Comparison of ENCODE assay signal across 9 mouse cellular contexts in the genomic region with DNA sequence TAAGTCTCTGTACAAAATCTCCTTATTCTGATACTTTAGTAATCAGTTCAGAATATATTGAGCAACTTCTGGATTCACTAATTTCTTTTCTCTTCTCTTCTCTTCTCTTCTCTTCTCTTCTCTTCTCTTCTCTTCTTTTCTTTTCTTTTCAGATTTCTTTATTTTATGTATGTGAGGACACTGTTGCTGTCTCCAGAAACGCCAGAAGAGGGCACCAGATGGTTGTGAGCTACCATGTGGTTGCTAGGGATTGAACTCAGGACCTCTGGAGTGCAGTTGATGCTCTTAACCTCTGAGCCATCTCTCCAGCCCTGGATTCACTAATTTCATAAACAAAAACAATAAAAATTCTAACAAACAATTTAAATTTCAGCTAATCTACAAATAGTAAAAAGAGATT. TPM values are rescaled to one million over a fixed set of nuclear protein-coding genes. Genes with fewer than 3 reads are reported as not detected.
DNase-seq lines count a peak whose midpoint lies in the region; ATAC-seq and TF ChIP-seq lines count a peak whose summit lies in the region.
"Had no signal": no experiment of that assay in that cellular context is flagged by ENCODE, and none has a peak within 500 bp of the region (broad histone marks: within the 10 kb centered on the region; RNA-seq: fewer than 3 reads in every experiment).

No protein-coding gene starts in this region.

- H3K27me3 ChIP-seq in hindbrain, embryonic 10.5 days (ENCODE audit: insufficient read depth, poor library complexity, severe bottlenecking) = no peaks in the 10 kb centered on the region
- no peaks in the 10 kb centered on the region for H3K27me3 ChIP-seq in hindbrain, embryonic 13.5 days
- no peaks in the 10 kb centered on the region for H3K27me3 ChIP-seq in forebrain, embryonic 11.5 days (ENCODE audit: control insufficient read depth, insufficient read depth, low read length)

- 3% methylated on average over 1 of the region's 1 CpGs for WGBS in hindbrain, embryonic 10.5 days
- 3% methylated on average over 1 of the region's 1 CpGs for WGBS in hindbrain, embryonic 13.5 days
- WGBS in forebrain, embryonic 11.5 days = 0% methylated on average over 1 of the region's 1 CpGs

- H3K4me2 ChIP-seq in hindbrain, embryonic 13.5 days = no peak overlapping the region
- H3K4me2 ChIP-seq in forebrain, embryonic 11.5 days (ENCODE audit: low read depth, low read length, severe bottlenecking) = no peak overlapping the region

- H3K4me3 ChIP-seq in hindbrain, embryonic 10.5 days = no peak overlapping the region
- H3K4me3 ChIP-seq in hindbrain, embryonic 13.5 days = no peak overlapping the region
- H3K4me3 ChIP-seq in ES-E14 (ENCODE audit: insufficient read depth in 1 of 2, low read depth in 1 of 2, low read length in 2 of 2, poor library complexity in 1 of 2, severe bottlenecking in 1 of 2) = no peak overlapping the region
- H3K4me3 ChIP-seq in layer of hippocampus, adult 2 months = no peak overlapping the region
- H3K4me3 ChIP-seq in forebrain, embryonic 11.5 days (ENCODE audit: low read depth, low read length) = no peak overlapping the region

- peak; percentile 30 for DNase-seq in hindbrain, embryonic 10.5 days (ENCODE audit: low spot score)
- DNase-seq in A20 (ENCODE audit: low read depth, low spot score) = peak; percentile 38
- peak; percentile 25 for DNase-seq in ES-E14 (ENCODE audit: low read depth, low spot score)
- DNase-seq in cerebellum, postnatal 25 days = peak; percentile 41 to 72
- peak; percentile 36 to 72 for DNase-seq in layer of hippocampus, adult 2 months (ENCODE audit: low spot score in 2 of 2)
- DNase-seq in retina, postnatal 1 day = peak; percentile 38
- no peak for DNase-seq in forebrain, embryonic 11.5 days (ENCODE audit: low spot score)

- in situ Hi-C loops in ES-E14 (cut with MboI; ENCODE audit: low sequenced_read_pairs in 2 of 2, unreplicated experiment in 2 of 2) = no loop called here

- TF ChIP-seq CTCF in layer of hippocampus, adult 2 months (conservative IDR thresholded peaks at IDR 0.05) = peak; percentile 86

- no peak for ATAC-seq in hindbrain, embryonic 13.5 days (ENCODE audit: low FRiP score)
- no peak for ATAC-seq in forebrain, embryonic 11.5 days (replicated peaks; ENCODE audit: low FRiP score)

- H3K9ac ChIP-seq in hindbrain, embryonic 13.5 days = no peak overlapping the region
- H3K9ac ChIP-seq in ES-E14 (ENCODE audit: insufficient read depth, low read depth, low read length, poor library complexity, severe bottlenecking) = no peak overlapping the region
- no peak overlapping the region for H3K9ac ChIP-seq in forebrain, embryonic 11.5 days (ENCODE audit: low read length)

- H3K27ac ChIP-seq in hindbrain, embryonic 10.5 days = no peak overlapping the region
- no peak overlapping the region for H3K27ac ChIP-seq in hindbrain, embryonic 13.5 days
- H3K27ac ChIP-seq in ES-E14 (ENCODE audit: insufficient read depth, low read depth, low read length, poor library complexity, severe bottlenecking) = no peak overlapping the region
- no peak overlapping the region for H3K27ac ChIP-seq in layer of hippocampus, adult 2 months
- no peak overlapping the region for H3K27ac ChIP-seq in forebrain, embryonic 11.5 days (ENCODE audit: low read depth, low read length)

- H3K4me1 ChIP-seq in hindbrain, embryonic 10.5 days (replicated peaks) = no peaks in the 10 kb centered on the region
- H3K4me1 ChIP-seq in hindbrain, embryonic 13.5 days (replicated peaks) = no peaks in the 10 kb centered on the region
- no peaks in the 10 kb centered on the region for H3K4me1 ChIP-seq in ES-E14 (ENCODE audit: control insufficient read depth in 2 of 2, insufficient read depth in 2 of 2, low read length in 2 of 2, poor library complexity in 1 of 2)
- H3K4me1 ChIP-seq in forebrain, embryonic 11.5 days (replicated peaks; ENCODE audit: control insufficient read depth, insufficient read depth, low read length) = no peaks in the 10 kb centered on the region

- H3K36me3 ChIP-seq in hindbrain, embryonic 10.5 days = no peaks in the 10 kb centered on the region
- H3K36me3 ChIP-seq in hindbrain, embryonic 13.5 days = no peaks in the 10 kb centered on the region
- no peaks in the 10 kb centered on the region for H3K36me3 ChIP-seq in ES-E14 (ENCODE audit: control insufficient read depth, insufficient read depth, low read length, poor library complexity, severe bottlenecking)
- no peaks in the 10 kb centered on the region for H3K36me3 ChIP-seq in forebrain, embryonic 11.5 days (ENCODE audit: control insufficient read depth, insufficient read depth, low read length)

- H3K9me3 ChIP-seq in hindbrain, embryonic 10.5 days = no peaks in the 10 kb centered on the region
- H3K9me3 ChIP-seq in hindbrain, embryonic 13.5 days = no peaks in the 10 kb centered on the region
- no peaks in the 10 kb centered on the region for H3K9me3 ChIP-seq in ES-E14 (ENCODE audit: control insufficient read depth, insufficient read depth, low read depth, low read length)
- no peaks in the 10 kb centered on the region for H3K9me3 ChIP-seq in forebrain, embryonic 11.5 days (ENCODE audit: control insufficient read depth, low read length)

TF ChIP-seq in ES-E14, 5 proteins besides CTCF, POLR2A, EP300 and RAD21:
- no peak for TF ChIP-seq MAFK (IDR thresholded peaks at IDR 0.05; ENCODE audit: insufficient read depth, low read depth, low read length)
TF ChIP-seq in ES-E14: peak in this region for 0.

RNA-seq across cellular contexts. Expression of a gene that starts 29.4 kb away (rescaled TPM):
- 2.3 and 3.8 TPM in 2 replicates for polyA plus RNA-seq in hindbrain, embryonic 10.5 days (2016; fragmentation: Nextera tagmentation; extraction: Ambion mirVana)
- polyA plus RNA-seq in hindbrain, embryonic 13.5 days (2015; fragmentation: Nextera tagmentation; extraction: Ambion mirVana) = 0.39 and 0.40 TPM in 2 replicates
- total RNA-seq in ES-E14 (2012; rRNA removed) = 0.05 and 1.1 TPM in 2 replicates
- total RNA-seq in layer of hippocampus, adult 2 months (2021) = 1 to 10 TPM; 1.3 to 1.7 TPM
- 1.7 and 2.2 TPM in 2 replicates for polyA plus RNA-seq in forebrain, embryonic 11.5 days (2014; fragmentation: Nextera tagmentation; extraction: Ambion mirVana)

RNA-seq across cellular contexts. Expression of a gene that starts 40.8 kb away (rescaled TPM):
- polyA plus RNA-seq in hindbrain, embryonic 10.5 days (2016; fragmentation: Nextera tagmentation; extraction: Ambion mirVana) = not detected in 2 replicates
- not detected in 2 replicates for polyA plus RNA-seq in hindbrain, embryonic 13.5 days (2015; fragmentation: Nextera tagmentation; extraction: Ambion mirVana)
- not detected in 2 replicates for total RNA-seq in ES-E14 (2012; rRNA removed)
- not detected for total RNA-seq in layer of hippocampus, adult 2 months (2021)
- polyA plus RNA-seq in forebrain, embryonic 11.5 days (2014; fragmentation: Nextera tagmentation; extraction: Ambion mirVana) = not detected in 2 replicates
- total RNA-seq: neutrophil, adult 5-6 weeks had no signal

RNA-seq across cellular contexts. Expression of a gene that starts 49.4 kb away (rescaled TPM):
- polyA plus RNA-seq in hindbrain, embryonic 10.5 days (2016; fragmentation: Nextera tagmentation; extraction: Ambion mirVana) = 0.39 and 0.60 TPM in 2 replicates
- polyA plus RNA-seq in hindbrain, embryonic 13.5 days (2015; fragmentation: Nextera tagmentation; extraction: Ambion mirVana) = 0.06 and 0.21 TPM in 2 replicates
- total RNA-seq in ES-E14 (2012; rRNA removed) = 0.09 TPM in 1 of 2 replicates, not detected in the other
- 1 to 10 TPM; 2.9 to 4.2 TPM for total RNA-seq in layer of hippocampus, adult 2 months (2021)
- 0.17 and 0.40 TPM in 2 replicates for polyA plus RNA-seq in forebrain, embryonic 11.5 days (2014; fragmentation: Nextera tagmentation; extraction: Ambion mirVana)

RNA-seq across cellular contexts. Expression of a gene that starts 50.7 kb away (rescaled TPM):
- 7.7 and 10.9 TPM in 2 replicates for polyA plus RNA-seq in hindbrain, embryonic 10.5 days (2016; fragmentation: Nextera tagmentation; extraction: Ambion mirVana)
- 10.7 and 17.0 TPM in 2 replicates for polyA plus RNA-seq in hindbrain, embryonic 13.5 days (2015; fragmentation: Nextera tagmentation; extraction: Ambion mirVana)
- 14.9 and 22.4 TPM in 2 replicates for total RNA-seq in ES-E14 (2012; rRNA removed)
- 10 to 100 TPM; 35.6 to 40.3 TPM for total RNA-seq in layer of hippocampus, adult 2 months (2021)
- 10.4 and 11.9 TPM in 2 replicates for polyA plus RNA-seq in forebrain, embryonic 11.5 days (2014; fragmentation: Nextera tagmentation; extraction: Ambion mirVana)

RNA-seq across cellular contexts. Expression of a gene that starts 51.3 kb away (rescaled TPM):
- polyA plus RNA-seq in hindbrain, embryonic 10.5 days (2016; fragmentation: Nextera tagmentation; extraction: Ambion mirVana) = 1.4 and 1.5 TPM in 2 replicates
- polyA plus RNA-seq in hindbrain, embryonic 13.5 days (2015; fragmentation: Nextera tagmentation; extraction: Ambion mirVana) = 2.2 and 3.1 TPM in 2 replicates
- 15.1 and 18.8 TPM in 2 replicates for total RNA-seq in ES-E14 (2012; rRNA removed)
- total RNA-seq in layer of hippocampus, adult 2 months (2021) = 10 to 100 TPM; 29.5 to 31.8 TPM
- polyA plus RNA-seq in forebrain, embryonic 11.5 days (2014; fragmentation: Nextera tagmentation; extraction: Ambion mirVana) = 2.7 and 4.2 TPM in 2 replicates
